Mouse (Mus musculus): ENCODE results near the gene Pola2. TPM values are rescaled to one million over a fixed set of nuclear protein-coding genes. Genes with fewer than 3 reads are reported as not detected.

Gene Pola2
- polyA plus RNA-seq, 1 experiment from 2014 or later, result 108 TPM

- Histone ChIP-seq H3K4me1 (replicated peaks; ENCODE audit: control insufficient read depth, insufficient read depth, low read length) (peaks cover 5% of the 10 kb centered on the region; the same call in 1 of the 2 replicates), H3K9ac (ENCODE audit: low read length) (no peak overlapping the region)
Measured at GRCm38 (mm10) chr19:5927026-5927425, 37.0 kb downstream of the Pola2 start.

DNA sequence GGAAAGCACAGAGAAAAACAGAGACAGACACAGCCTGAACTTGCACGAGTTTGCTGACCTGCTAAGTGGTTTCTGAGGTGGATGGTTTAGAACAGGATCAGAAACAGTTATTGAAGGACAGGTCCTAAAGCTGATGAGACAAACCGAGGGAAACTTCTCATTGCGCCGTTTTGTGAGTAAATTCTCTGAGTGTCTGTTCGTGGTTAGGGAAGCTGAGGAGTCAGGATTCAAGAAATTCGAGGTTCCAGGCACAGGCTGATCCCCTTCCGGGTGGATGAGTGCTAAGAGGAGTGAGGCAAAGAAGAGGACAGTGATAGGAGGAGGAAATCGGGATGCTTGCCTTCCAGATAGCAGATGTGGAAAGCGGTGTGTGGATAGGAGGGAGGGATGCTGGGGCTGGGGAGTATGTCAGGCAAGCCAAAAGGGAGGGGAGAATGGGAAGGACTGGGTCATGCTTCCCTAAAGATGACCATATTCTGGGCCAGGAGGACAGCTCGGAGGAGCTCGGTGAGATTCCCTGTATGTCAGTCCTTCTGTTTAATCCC is 38.6 kb downstream of the Pola2 start:
- Histone ChIP-seq H3K27me3 (ENCODE audit: control insufficient read depth, insufficient read depth, low read length) (peaks cover 3% of the 10 kb centered on the region; the same call in 1 of the 2 replicates), H3K27ac (ENCODE audit: low read depth, low read length) (no peak overlapping the region), H3K4me1 (replicated peaks; ENCODE audit: control insufficient read depth, insufficient read depth, low read length) (peaks cover 5% of the 10 kb centered on the region; the same call in 1 of the 2 replicates), H3K4me2 (ENCODE audit: low read depth, low read length, severe bottlenecking) (peak overlapping the region; percentile 98; the same call in 1 of the 2 replicates), H3K9ac (ENCODE audit: low read length) (0 out of 2 replicates have a peak overlapping the region, but pooled peaks have one; percentile 2), H3K36me3 (ENCODE audit: control insufficient read depth, insufficient read depth, low read length) (no peaks in the 10 kb centered on the region), H3K9me3 (ENCODE audit: control insufficient read depth, low read length) (no peaks in the 10 kb centered on the region), H3K4me3 (ENCODE audit: low read depth, low read length) (peak overlapping the region; percentile 44)
- DNase-seq (ENCODE audit: low spot score) (no peak), ATAC-seq (replicated peaks; ENCODE audit: low FRiP score) (no peak)
- 29% methylated on average over 11 of the region's 11 CpGs for WGBS

More at GRCm38 (mm10) chr19:5927026-5927425, 37.0 kb downstream of the Pola2 start:
- WGBS, result 78% methylated on average over 11 of the region's 11 CpGs
- peaks cover 3% of the 10 kb centered on the region; the same call in 1 of the 2 replicates for H3K27me3 ChIP-seq (ENCODE audit: control insufficient read depth, insufficient read depth, low read length)
- H3K4me2 ChIP-seq (ENCODE audit: low read depth, low read length, severe bottlenecking), result no peak overlapping the region
- no peaks in the 10 kb centered on the region for H3K36me3 ChIP-seq (ENCODE audit: control insufficient read depth, insufficient read depth, low read length)
- DNase-seq (ENCODE audit: low spot score) (no peak), ATAC-seq (replicated peaks; ENCODE audit: low FRiP score) (no peak)
- H3K4me3 ChIP-seq (ENCODE audit: low read depth, low read length), result no peak overlapping the region
- H3K27ac ChIP-seq (ENCODE audit: low read depth, low read length), result no peak overlapping the region
- no peaks in the 10 kb centered on the region for H3K9me3 ChIP-seq (ENCODE audit: control insufficient read depth, low read length)

- 0% methylated on average over 18 of the region's 18 CpGs for WGBS
- H3K9ac ChIP-seq (ENCODE audit: low read length), result peak within 1 kb of the TSS; percentile 40
- peak; percentile 97 for DNase-seq (ENCODE audit: low spot score)
- ATAC-seq (replicated peaks; ENCODE audit: low FRiP score), result peak; percentile 96
- no peaks in the 10 kb centered on the region for H3K9me3 ChIP-seq (ENCODE audit: control insufficient read depth, low read length)
- H3K27ac ChIP-seq (ENCODE audit: low read depth, low read length), result no peak within 1 kb of the TSS
- peaks cover 3% of the 10 kb centered on the region; the same call in 1 of the 2 replicates for H3K27me3 ChIP-seq (ENCODE audit: control insufficient read depth, insufficient read depth, low read length)
- H3K36me3 ChIP-seq (ENCODE audit: control insufficient read depth, insufficient read depth, low read length), result no peaks in the 10 kb centered on the region
- H3K4me1 ChIP-seq (replicated peaks; ENCODE audit: control insufficient read depth, insufficient read depth, low read length), result peaks cover 5% of the 10 kb centered on the region; the same call in 1 of the 2 replicates
- peak within 1 kb of the TSS; percentile 98 for H3K4me2 ChIP-seq (ENCODE audit: low read depth, low read length, severe bottlenecking)
- peak within 1 kb of the TSS; percentile 44 for H3K4me3 ChIP-seq (ENCODE audit: low read depth, low read length)
Measured at GRCm38 (mm10) chr19:5924713-5925093, 39.3 kb downstream of the Pola2 start, which contains the start of gene Cdc42ep2. Gene Cdc42ep2 (minus strand): TSS chr19:5924816.

DNA sequence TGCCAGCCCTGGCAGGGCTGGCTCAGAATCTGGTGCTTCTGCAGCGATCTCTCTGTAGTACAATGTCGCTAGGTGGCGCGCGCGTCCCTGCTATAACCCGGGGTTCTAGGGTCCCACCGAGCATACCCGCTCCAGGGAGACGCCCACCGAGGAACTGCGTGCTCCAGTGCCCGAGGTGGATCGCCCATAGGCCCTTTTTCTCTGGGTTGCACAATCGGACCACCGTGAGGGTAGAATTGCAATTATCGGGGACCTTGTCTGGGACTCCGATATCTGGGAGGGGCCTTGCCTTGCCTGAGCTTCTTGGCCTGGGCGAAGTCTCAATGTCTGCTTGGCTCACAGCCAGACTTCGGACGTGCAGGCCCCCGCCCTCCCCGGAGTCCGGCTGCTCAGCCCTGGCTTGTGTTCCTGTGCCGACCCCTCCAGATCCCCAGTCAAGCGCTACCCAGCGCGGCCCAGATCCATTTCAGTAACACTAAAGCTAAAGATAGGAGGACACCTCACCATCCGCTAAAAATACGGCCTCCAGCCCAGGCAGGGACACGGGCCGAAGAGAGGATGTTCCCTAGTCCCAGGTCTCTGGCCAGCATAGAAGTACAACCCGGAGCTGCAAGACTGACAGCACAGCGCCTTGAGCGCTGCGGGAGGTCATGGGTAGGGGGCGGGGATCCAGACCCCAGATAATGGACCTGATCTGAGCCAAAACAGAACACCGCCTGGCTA is 39.9 kb downstream of the Pola2 start:
- Histone ChIP-seq H3K9me3 (ENCODE audit: control insufficient read depth, low read length) (no peaks in the 10 kb centered on the region), H3K27me3 (ENCODE audit: control insufficient read depth, insufficient read depth, low read length) (peaks cover 3% of the 10 kb centered on the region; the same call in 1 of the 2 replicates), H3K4me1 (replicated peaks; ENCODE audit: control insufficient read depth, insufficient read depth, low read length) (peaks cover 5% of the 10 kb centered on the region; the same call in 1 of the 2 replicates), H3K4me2 (ENCODE audit: low read depth, low read length, severe bottlenecking) (peak overlapping the region; percentile 98), H3K36me3 (ENCODE audit: control insufficient read depth, insufficient read depth, low read length) (no peaks in the 10 kb centered on the region), H3K4me3 (ENCODE audit: low read depth, low read length) (peak overlapping the region; percentile 44), H3K9ac (ENCODE audit: low read length) (peak overlapping the region; percentile 40), H3K27ac (ENCODE audit: low read depth, low read length) (no peak overlapping the region)
- peak; percentile 76 for ATAC-seq (replicated peaks; ENCODE audit: low FRiP score)
- DNase-seq (ENCODE audit: low spot score), result peak; percentile 96
- WGBS, result under 1% methylated on average over 38 of the region's 38 CpGs

DNA sequence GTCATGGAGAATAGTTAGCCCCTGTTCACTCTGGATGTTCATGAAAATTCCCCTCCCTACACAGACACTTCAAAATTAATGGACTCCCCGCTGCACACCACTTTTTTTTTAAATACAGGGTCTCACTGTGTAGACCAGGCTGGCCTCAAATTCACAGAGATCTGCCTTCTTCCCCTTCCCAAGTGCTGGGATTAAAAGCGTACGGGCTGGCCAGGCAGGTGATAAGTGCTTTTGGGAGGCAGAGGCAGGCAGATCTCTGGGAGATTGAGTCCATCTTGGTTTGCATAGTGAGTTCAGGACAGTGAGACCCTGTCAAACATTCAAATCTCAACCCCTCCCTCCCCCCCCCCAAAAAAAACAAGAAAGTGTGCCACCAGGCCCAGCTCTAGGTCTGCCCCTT is 41.0 kb downstream of the Pola2 start:
- WGBS, result 85% methylated on average over 3 of the region's 3 CpGs
- Histone ChIP-seq H3K4me3 (ENCODE audit: low read depth, low read length) (no peak overlapping the region), H3K4me2 (ENCODE audit: low read depth, low read length, severe bottlenecking) (no peak overlapping the region), H3K27me3 (ENCODE audit: control insufficient read depth, insufficient read depth, low read length) (peaks cover 3% of the 10 kb centered on the region; the same call in 1 of the 2 replicates), H3K9me3 (ENCODE audit: control insufficient read depth, low read length) (no peaks in the 10 kb centered on the region), H3K4me1 (replicated peaks; ENCODE audit: control insufficient read depth, insufficient read depth, low read length) (peaks cover 5% of the 10 kb centered on the region; the same call in 1 of the 2 replicates), H3K9ac (ENCODE audit: low read length) (no peak overlapping the region), H3K27ac (ENCODE audit: low read depth, low read length) (no peak overlapping the region), H3K36me3 (ENCODE audit: control insufficient read depth, insufficient read depth, low read length) (no peaks in the 10 kb centered on the region)
- DNase-seq (ENCODE audit: low spot score), result no peak
- ATAC-seq (replicated peaks; ENCODE audit: low FRiP score), result no peak

GRCm38 (mm10) chr19:5922119-5922942 is 41.7 kb downstream of the Pola2 start:
- ATAC-seq (replicated peaks; ENCODE audit: low FRiP score) (no peak), DNase-seq (ENCODE audit: low spot score) (no peak)
- Histone ChIP-seq H3K4me2 (ENCODE audit: low read depth, low read length, severe bottlenecking) (no peak overlapping the region), H3K4me1 (replicated peaks; ENCODE audit: control insufficient read depth, insufficient read depth, low read length) (peaks cover 5% of the 10 kb centered on the region; the same call in 1 of the 2 replicates), H3K4me3 (ENCODE audit: low read depth, low read length) (no peak overlapping the region), H3K36me3 (ENCODE audit: control insufficient read depth, insufficient read depth, low read length) (no peaks in the 10 kb centered on the region; the same call in 1 of the 2 replicates), H3K27ac (ENCODE audit: low read depth, low read length) (no peak overlapping the region), H3K9ac (ENCODE audit: low read length) (no peak overlapping the region), H3K9me3 (ENCODE audit: control insufficient read depth, low read length) (no peaks in the 10 kb centered on the region), H3K27me3 (ENCODE audit: control insufficient read depth, insufficient read depth, low read length) (peaks cover 3% of the 10 kb centered on the region; the same call in 1 of the 2 replicates)
- WGBS, result 85% methylated on average over 15 of the region's 15 CpGs

GRCm38 (mm10) chr19:5921715-5922114 is 42.3 kb downstream of the Pola2 start:
- H3K4me1 ChIP-seq (replicated peaks; ENCODE audit: control insufficient read depth, insufficient read depth, low read length), result peaks cover 5% of the 10 kb centered on the region; the same call in 1 of the 2 replicates
- no peak overlapping the region for H3K4me3 ChIP-seq (ENCODE audit: low read depth, low read length)
- H3K27me3 ChIP-seq (ENCODE audit: control insufficient read depth, insufficient read depth, low read length), result peaks cover 3% of the 10 kb centered on the region; the same call in 1 of the 2 replicates
- no peak overlapping the region for H3K4me2 ChIP-seq (ENCODE audit: low read depth, low read length, severe bottlenecking)
- DNase-seq (ENCODE audit: low spot score) (no peak), ATAC-seq (replicated peaks; ENCODE audit: low FRiP score) (no peak)
- no peak overlapping the region for H3K27ac ChIP-seq (ENCODE audit: low read depth, low read length)
- H3K36me3 ChIP-seq (ENCODE audit: control insufficient read depth, insufficient read depth, low read length), result no peaks in the 10 kb centered on the region; the same call in 1 of the 2 replicates
- peak overlapping the region; percentile 23; the same call in 1 of the 2 replicates for H3K9ac ChIP-seq (ENCODE audit: low read length)
- 20% methylated on average over 9 of the region's 9 CpGs for WGBS
- H3K9me3 ChIP-seq (ENCODE audit: control insufficient read depth, low read length), result no peaks in the 10 kb centered on the region
